Mouse (Mus musculus) CH12.LX (cell line): ENCODE data around the gene Chchd5. TPM values are rescaled to one million over a fixed set of nuclear protein-coding genes. Genes with fewer than 3 reads are reported as not detected.

Experiments used
- DNase-seq: peaks from one replicate; pipeline ENCODE4 v3.0.0-alpha.2; 2013; ENCODE audit errors: extremely low read depth
- H3K27ac ChIP-seq: 2 replicates; pipeline ENCODE4 v1.5.1; 2012; ENCODE audit warnings: low read depth, mild to moderate bottlenecking, control low read depth, moderate library complexity; ENCODE audit not compliant: insufficient read depth
- H3K27me3 ChIP-seq: replicated peaks from 2 replicates; pipeline ENCODE3; 2012; ENCODE audit warnings: inconsistent platforms
- H3K36me3 ChIP-seq, 2 experiments: replicated peaks in 1 of 2; 2 replicates each; pipeline versions ENCODE3 to v1.6.1; 2012; ENCODE audit warnings: inconsistent platforms in 1 of 2, low read length in 1 of 2, mild to moderate bottlenecking in 1 of 2, mixed read lengths in 1 of 2, moderate library complexity in 1 of 2; ENCODE audit not compliant: control insufficient read depth in 1 of 2, insufficient read depth in 1 of 2
- H3K4me1 ChIP-seq, 2 experiments: 2 replicates each; pipeline ENCODE4 v1.6.1; 2012; ENCODE audit warnings: inconsistent platforms in 1 of 2, moderate library complexity in 1 of 2; ENCODE audit not compliant: insufficient read depth in 2 of 2, control insufficient read depth in 1 of 2
- H3K4me2 ChIP-seq: 2 replicates; pipeline ENCODE4 v1.6.1; 2012; ENCODE audit warnings: low read depth, mild to moderate bottlenecking, control low read depth; ENCODE audit not compliant: poor library complexity, insufficient read depth, severe bottlenecking
- H3K4me3 ChIP-seq, 3 experiments: fragments of 150-350 bp in 1 of 3; sonication (generic) in 1 of 3; replicated peaks in 1 of 3; 2 replicates each; pipeline versions ENCODE3 to v1.5.1; 2011 to 2012; ENCODE audit warnings: low read depth in 2 of 3, low read length in 2 of 3, mild to moderate bottlenecking in 2 of 3, moderate library complexity in 2 of 3, control low read depth in 1 of 3, improper control_type of control experiment in 1 of 3, inconsistent platforms in 1 of 3, mixed read lengths in 1 of 3; ENCODE audit not compliant: poor library complexity in 1 of 3
- H3K79me2 ChIP-seq: replicated peaks from 2 replicates; pipeline ENCODE4 v1.6.1; 2012; ENCODE audit warnings: mild to moderate bottlenecking, moderate library complexity; ENCODE audit not compliant: control insufficient read depth, poor library complexity, insufficient read depth, severe bottlenecking; ENCODE audit errors: extremely low read depth
- H3K9ac ChIP-seq: 2 replicates; pipeline ENCODE4 v1.6.1; 2012; ENCODE audit warnings: low read depth, mild to moderate bottlenecking, control low read depth, moderate library complexity; ENCODE audit not compliant: insufficient read depth
- H3K9me3 ChIP-seq: replicated peaks from 2 replicates; pipeline ENCODE3; 2012; ENCODE audit warnings: low read length, inconsistent platforms, mixed read lengths
- BHLHE40 ChIP-seq: IDR thresholded peaks from 2 replicates; pipeline ENCODE4 v1.6.1; 2011; ENCODE audit warnings: mild to moderate bottlenecking, low read depth, low read length, improper control_type of control experiment
- CHD2 ChIP-seq: IDR thresholded peaks from 2 replicates; pipeline ENCODE4 v1.6.1; 2011; ENCODE audit warnings: low read length, improper control_type of control experiment
- E2F4 ChIP-seq: IDR thresholded peaks from 2 replicates; pipeline ENCODE4 v1.6.1; 2011; ENCODE audit warnings: low read depth, low read length, improper control_type of control experiment; ENCODE audit not compliant: insufficient replicate concordance
- ELF1 ChIP-seq: IDR thresholded peaks from 2 replicates; pipeline ENCODE4 v1.6.1; 2014; ENCODE audit warnings: low read depth, mild to moderate bottlenecking, inconsistent platforms, low read length, improper control_type of control experiment
- IRF4 ChIP-seq: IDR thresholded peaks from 2 replicates; pipeline ENCODE4 v1.6.1; 2014; ENCODE audit warnings: low read depth, mild to moderate bottlenecking, inconsistent platforms, low read length, improper control_type of control experiment
- MAFK ChIP-seq: IDR thresholded peaks from 2 replicates; pipeline ENCODE4 v1.6.1; 2011; ENCODE audit warnings: low read length, improper control_type of control experiment; ENCODE audit not compliant: insufficient replicate concordance
- MEF2A ChIP-seq: IDR thresholded peaks from 2 replicates; pipeline ENCODE4 v1.6.1; 2014; ENCODE audit warnings: low read depth, mild to moderate bottlenecking, inconsistent platforms, low read length, improper control_type of control experiment, borderline replicate concordance
- MXI1 ChIP-seq: IDR thresholded peaks from 2 replicates; pipeline ENCODE4 v1.6.1; 2011; ENCODE audit warnings: mild to moderate bottlenecking, low read depth, low read length, improper control_type of control experiment
- NRF1 ChIP-seq: IDR thresholded peaks from 2 replicates; pipeline ENCODE4 v1.6.1; 2014; ENCODE audit warnings: low read depth, mild to moderate bottlenecking, inconsistent platforms, low read length, improper control_type of control experiment, moderate library complexity
- POLR2A ChIP-seq: IDR thresholded peaks from 2 replicates; pipeline ENCODE4 v1.6.1; 2011; ENCODE audit warnings: low read depth, mild to moderate bottlenecking, improper control_type of control experiment, low read length
- SMC3 ChIP-seq: IDR thresholded peaks from 2 replicates; pipeline ENCODE4 v1.6.1; 2011; ENCODE audit warnings: low read depth, low read length, improper control_type of control experiment
- TBP ChIP-seq: conservative IDR thresholded peaks from 2 replicates; pipeline ENCODE4 v1.6.1; 2011; ENCODE audit warnings: low read depth, low read length, improper control_type of control experiment
- TCF12 ChIP-seq: IDR thresholded peaks from 2 replicates; pipeline ENCODE4 v1.6.1; 2014; ENCODE audit warnings: low read depth, mild to moderate bottlenecking, inconsistent platforms, low read length, improper control_type of control experiment
- ZMIZ1 ChIP-seq: IDR thresholded peaks from 2 replicates; pipeline ENCODE4 v1.6.1; 2012; ENCODE audit warnings: low read depth, mild to moderate bottlenecking, inconsistent platforms, low read length, improper control_type of control experiment
- ZNF384 ChIP-seq: IDR thresholded peaks from 2 replicates; pipeline ENCODE4 v1.6.1; 2012; ENCODE audit warnings: low read depth, low read length, improper control_type of control experiment, inconsistent platforms
- dilution Hi-C: fragments of 300-500 bp; cut with MboI; formaldehyde crosslinking; loops from 2 replicates; pipeline ENCODE4 v1.14.3; 2020; ENCODE audit warnings: low sequenced_read_pairs; ENCODE audit not compliant: extremely low pct_unique_long_range_greater_than_20kb, extremely low pct_ligation_motif_present
- in situ Hi-C: fragments of 300-500 bp; cut with MboI; formaldehyde crosslinking; loops from 3 replicates; pipeline ENCODE4 v1.14.3; 2019; ENCODE audit warnings: low sequenced_read_pairs, low pct_ligation_motif_present, low pct_unique_long_range_greater_than_20kb, mixed read lengths
- polyA plus RNA-seq: library from polyadenylated mRNA; unstranded; fragments of >175 nt; gene quantifications from 2 replicates; pipeline ENCODE4 v1.2.1, GENCODE M21; 2012; ENCODE audit warnings: low read depth; ENCODE audit not compliant: insufficient read length
- total RNA-seq, 2 experiments: library from RNA; depleted of rRNA; stranded (reverse); fragments of 300-350 nt in 1 of 2; fragments of >200 nt in 1 of 2; gene quantifications; 2 replicates each; pipeline ENCODE4 v1.2.3; 2012 to 2014

The Chchd5 gene
- total and polyA plus RNA-seq, 3 experiments, result 20.5 to 24.1 (median 20.8) TPM

DNA sequence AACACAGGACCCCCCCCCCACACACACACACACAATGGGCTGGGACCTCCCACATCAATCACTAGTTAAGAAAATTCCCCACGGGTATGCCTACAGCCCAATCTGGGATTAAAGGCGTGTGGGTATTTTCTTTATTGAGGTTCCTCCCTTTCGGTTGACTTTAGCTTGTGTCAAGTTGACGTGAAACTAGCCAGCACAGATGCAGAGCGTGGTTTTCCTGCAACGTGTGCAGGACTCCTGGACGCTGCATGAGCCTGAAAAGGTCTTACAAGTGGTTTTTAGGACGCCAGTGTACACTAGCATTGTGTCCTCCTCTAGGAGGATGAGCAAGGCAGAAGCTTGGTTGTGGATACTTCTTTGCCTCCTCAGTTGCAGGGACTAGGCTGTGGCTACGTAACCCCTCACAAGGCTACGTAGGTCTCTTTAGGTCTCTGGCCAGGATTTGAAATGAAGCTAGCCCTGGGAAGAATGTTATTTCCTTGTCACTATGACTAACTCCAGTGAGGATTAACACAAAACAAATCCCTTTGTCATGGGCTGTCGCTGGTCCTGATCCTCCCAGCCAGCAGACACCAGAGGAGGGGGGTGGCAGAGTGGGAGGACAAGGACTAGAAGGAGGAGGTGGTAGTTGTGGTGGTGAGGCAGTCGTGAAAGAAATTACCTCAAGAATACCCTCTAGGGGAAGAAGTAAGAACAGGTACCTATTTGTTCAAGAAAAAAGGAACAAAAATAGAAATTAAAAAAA is 47.3 kb downstream of the Chchd5 start:
- H3K9me3 ChIP-seq, result no peaks in the 10 kb centered on the region
- H3K4me3 ChIP-seq, result no peak overlapping the region
- H3K9ac ChIP-seq, result no peak overlapping the region
- TF ChIP-seq ZNF384 (peak; percentile 79; the same call in 1 of the 2 replicates), E2F4 (no peak)
- peak overlapping the region; percentile 87 for H3K4me2 ChIP-seq
- H3K79me2 ChIP-seq, result no peaks in the 10 kb centered on the region
- in situ Hi-C loops, result loop anchor here (5.0 kb wide), 1 partner anchor 80 kb away; no protein-coding TSS in a partner anchor
- peak overlapping the region; percentile 69 for H3K27ac ChIP-seq
- H3K4me1 ChIP-seq, result peaks cover 16 to 74% of the 10 kb centered on the region in 2 experiments
- no peaks in the 10 kb centered on the region for H3K36me3 ChIP-seq
- dilution Hi-C loops, result no loop called here
- H3K27me3 ChIP-seq, result no peaks in the 10 kb centered on the region
- DNase-seq, result no peak

DNA sequence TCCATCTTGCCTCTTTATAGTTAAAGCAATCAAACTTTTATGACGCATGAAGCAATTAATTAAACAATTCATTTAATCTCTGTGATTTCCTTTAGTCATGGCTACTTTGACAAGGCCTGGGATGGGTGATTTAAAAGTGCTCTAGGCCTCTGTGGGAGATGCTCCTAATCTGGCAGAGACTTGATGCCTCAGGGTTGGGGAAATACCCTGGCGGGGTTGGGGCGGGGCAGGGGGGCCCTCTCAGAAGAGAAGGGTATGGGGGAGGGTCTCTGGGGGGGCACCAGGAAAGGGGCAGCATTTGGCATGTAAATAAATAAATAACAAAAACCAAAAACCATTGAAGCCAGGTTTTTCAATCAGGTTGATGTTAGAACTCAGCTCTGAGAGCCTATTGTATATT is 48.2 kb downstream of the Chchd5 start:
- Histone ChIP-seq H3K27me3 (no peaks in the 10 kb centered on the region), H3K9ac (peak overlapping the region; percentile 58; the same call in 1 of the 2 replicates), H3K9me3 (no peaks in the 10 kb centered on the region), H3K27ac (peak overlapping the region; percentile 80; the same call in 1 of the 2 replicates), H3K36me3 (no peaks in the 10 kb centered on the region), H3K4me3 (no peak overlapping the region), H3K4me1 (peaks cover 18 to 82% of the 10 kb centered on the region in 2 experiments), H3K4me2 (peak overlapping the region; percentile 87), H3K79me2 (no peaks in the 10 kb centered on the region)
- in situ Hi-C loops (loop anchor here (5.0 kb wide), 1 partner anchor 80 kb away; no protein-coding TSS in a partner anchor), dilution Hi-C loops (no loop called here)
- TF ChIP-seq MXI1 (no peak), TCF12 (0 out of 2 replicates have a peak, but pooled peaks have one; percentile 20)
- peak; percentile 27 for DNase-seq

DNA sequence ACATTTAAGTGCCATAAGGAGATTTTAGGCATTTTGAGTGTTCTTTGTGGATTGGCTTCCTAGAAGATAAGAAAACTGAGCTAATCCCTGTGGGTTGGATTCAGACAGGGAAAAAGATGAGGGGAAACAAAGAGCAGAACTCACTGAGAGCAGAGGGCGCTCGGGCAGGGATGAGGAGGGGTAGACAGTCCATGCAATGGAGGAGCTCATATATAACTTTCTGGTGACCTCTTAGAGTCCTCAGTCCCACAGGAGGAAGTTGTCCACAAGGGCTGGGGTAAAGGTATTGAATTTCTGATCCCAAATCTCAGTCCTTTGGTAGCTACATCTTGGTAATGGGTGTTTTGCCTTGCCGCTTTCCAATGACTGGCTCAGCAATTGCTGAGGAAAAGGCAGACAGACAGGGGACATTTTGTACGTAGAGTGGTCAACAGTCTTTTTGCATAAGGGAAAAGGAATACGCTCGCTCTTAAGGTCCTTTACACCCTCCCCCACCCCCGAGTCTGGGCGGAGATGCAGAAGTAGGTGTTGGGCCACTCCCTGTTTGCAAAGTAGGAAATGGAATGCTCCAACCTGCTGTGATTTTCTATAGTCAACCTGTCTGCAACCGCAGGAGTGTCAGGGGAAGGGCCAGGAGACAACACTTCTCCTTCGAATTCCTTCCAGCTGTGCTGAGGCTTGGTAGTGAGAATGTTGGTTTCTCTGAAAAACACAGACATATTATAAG is 48.8 kb downstream of the Chchd5 start:
- dilution Hi-C loops (no loop called here), in situ Hi-C loops (loop anchor here (5.0 kb wide), 1 partner anchor 79 kb away; no protein-coding TSS in a partner anchor)
- Histone ChIP-seq H3K27me3 (no peaks in the 10 kb centered on the region), H3K4me1 (peaks cover 17 to 84% of the 10 kb centered on the region in 2 experiments), H3K27ac (peak overlapping the region; percentile 80), H3K4me3 (peak overlapping the region in 2 of 3 experiments; percentile 13 to 18), H3K36me3 (no peaks in the 10 kb centered on the region), H3K79me2 (no peaks in the 10 kb centered on the region), H3K4me2 (peak overlapping the region; percentile 87), H3K9ac (peak overlapping the region; percentile 58), H3K9me3 (no peaks in the 10 kb centered on the region)
- peak; percentile 76 for DNase-seq
- TF ChIP-seq ZMIZ1, result peak; percentile 81; the same call in 1 of the 2 replicates
- peak; percentile 92 for TF ChIP-seq TBP
- 0 out of 2 replicates have a peak, but pooled peaks have one; percentile 21 for TF ChIP-seq BHLHE40
- peak; percentile 34; the same call in 1 of the 2 replicates for TF ChIP-seq MEF2A
- TF ChIP-seq CHD2, result peak; percentile 77
- peak; percentile 54 for TF ChIP-seq POLR2A
- no peak for TF ChIP-seq SMC3
- no peak for TF ChIP-seq MAFK
- TF ChIP-seq ELF1, result peak; percentile 69
- TF ChIP-seq NRF1, result no peak
- peak; percentile 55; the same call in 1 of the 2 replicates for TF ChIP-seq IRF4
